Mouse (Mus musculus): Measurements from ENCODE around the gene Olfr1033.
"Not testable (repeated sequence)": the region's sequence is repeated elsewhere in the genome, so short reads cannot be mapped to it uniquely, and the experiment has no call there.

Olfr1033 gene

GRCm38 (mm10) chr2:86020406-86020805, at the start of gene Olfr1033:
Olfr1033 (plus strand) TSS chr2:86020633.
- not testable (repeated sequence) for DNase-seq

GRCm38 (mm10) chr2:85973595-85973994, 46.8 kb upstream of the Olfr1033 start, which contains the start of gene Olfr1029:
Olfr1029 (plus strand) TSS chr2:85973895.
- DNase-seq, result no peak

DNA sequence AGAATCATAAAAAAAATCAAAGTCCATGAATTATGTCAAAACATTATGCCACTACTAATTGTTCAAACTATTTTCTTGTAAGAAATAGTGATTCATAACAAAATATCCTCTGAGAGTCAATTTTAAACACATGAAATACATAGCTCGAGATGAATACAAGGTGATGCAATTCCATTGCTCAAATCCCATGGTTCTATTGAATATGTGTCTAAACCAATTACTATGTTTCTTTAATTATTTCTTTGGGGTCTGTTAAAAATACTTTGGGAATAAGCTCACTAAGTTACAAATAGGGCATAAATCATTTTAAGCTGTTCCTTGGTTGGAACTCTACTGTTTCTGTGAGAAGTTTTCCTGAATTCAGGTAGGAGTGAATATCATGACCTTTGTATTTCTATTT, 41.5 kb upstream of the Olfr1033 start, which contains the start of gene Olfr1030:
TSS of gene Olfr1030 (plus strand) at position 301 of the 400 bp plus-strand sequence.
- no peak for DNase-seq

DNA sequence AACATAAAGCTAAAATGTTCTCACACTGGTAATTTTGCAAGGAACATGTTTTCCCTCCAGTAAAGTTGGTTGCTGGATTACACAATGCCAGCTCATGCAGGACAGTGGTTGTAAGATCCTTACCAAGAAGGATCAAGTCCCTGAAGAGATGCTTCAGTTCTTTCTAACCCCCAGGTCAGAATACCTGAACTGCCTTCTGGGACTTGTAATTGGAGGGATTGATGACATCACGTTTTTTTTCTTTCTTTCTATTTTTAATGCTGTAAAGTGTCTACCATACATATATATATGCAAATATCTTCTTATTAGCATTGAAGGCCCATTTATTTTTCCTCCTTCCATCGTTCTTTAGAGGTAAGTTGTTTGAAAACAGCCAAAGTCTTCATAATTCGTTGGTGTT, 30.4 kb upstream of the Olfr1033 start, which contains the start of gene Olfr1031:
TSS of gene Olfr1031 (plus strand) at position 301 of the 400 bp plus-strand sequence.
- DNase-seq, result no peak

- no peak for DNase-seq
Measured at GRCm38 (mm10) chr2:86005240-86005639, 15.2 kb upstream of the Olfr1033 start, which contains the start of gene Olfr1032. Olfr1032 (plus strand) TSS chr2:86005540.

GRCm38 (mm10) chr2:86021518-86021917, 1.1 kb downstream of the Olfr1033 start:
- not testable (repeated sequence) for DNase-seq

- DNase-seq, result no peak
Measured at GRCm38 (mm10) chr2:86045561-86045960, 25.1 kb downstream of the Olfr1033 start, which contains the start of gene Olfr1034. Olfr1034 (plus strand) TSS chr2:86045861.

- not testable (repeated sequence) for DNase-seq
Measured at GRCm38 (mm10) chr2:86050777-86051176, 30.3 kb downstream of the Olfr1033 start.

DNA sequence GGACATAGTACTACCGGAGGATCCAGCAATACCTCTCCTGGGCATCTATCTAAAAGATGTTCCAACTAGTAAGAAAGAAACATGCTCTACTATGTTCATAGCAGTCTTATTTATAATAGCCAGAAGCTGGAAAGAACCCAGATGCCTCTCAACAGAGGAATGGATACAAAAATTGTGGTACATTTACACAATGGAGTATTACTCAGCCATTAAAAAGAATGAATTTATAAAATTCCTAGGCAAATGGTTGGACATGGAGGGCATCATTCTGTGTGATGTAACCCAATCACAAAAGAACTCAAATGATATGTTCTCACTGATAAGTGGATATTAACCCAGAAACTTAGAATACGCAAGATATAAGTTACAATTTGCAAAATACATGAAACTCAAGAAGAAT, 43.3 kb downstream of the Olfr1033 start:
- DNase-seq, result not testable (repeated sequence)

DNA sequence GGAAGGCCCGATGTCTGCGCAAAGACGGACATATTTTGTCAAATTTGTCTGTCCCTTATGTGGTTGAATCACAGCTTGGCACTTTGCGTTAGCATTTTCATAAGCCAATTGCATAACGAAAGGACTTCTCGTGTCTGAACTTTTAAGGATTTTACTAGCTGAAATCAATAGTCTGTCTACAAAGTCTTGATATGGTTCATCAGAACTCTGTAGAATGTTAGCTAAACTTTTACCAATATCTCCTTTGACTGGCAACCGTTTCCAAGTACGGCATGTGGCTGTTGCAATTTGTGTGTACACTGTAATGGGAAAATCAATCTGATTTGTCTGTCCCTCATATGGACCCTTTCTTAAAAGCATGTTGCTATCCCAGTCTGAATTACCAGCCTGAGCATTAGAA, 49.8 kb downstream of the Olfr1033 start:
- no peak for DNase-seq

DNA sequence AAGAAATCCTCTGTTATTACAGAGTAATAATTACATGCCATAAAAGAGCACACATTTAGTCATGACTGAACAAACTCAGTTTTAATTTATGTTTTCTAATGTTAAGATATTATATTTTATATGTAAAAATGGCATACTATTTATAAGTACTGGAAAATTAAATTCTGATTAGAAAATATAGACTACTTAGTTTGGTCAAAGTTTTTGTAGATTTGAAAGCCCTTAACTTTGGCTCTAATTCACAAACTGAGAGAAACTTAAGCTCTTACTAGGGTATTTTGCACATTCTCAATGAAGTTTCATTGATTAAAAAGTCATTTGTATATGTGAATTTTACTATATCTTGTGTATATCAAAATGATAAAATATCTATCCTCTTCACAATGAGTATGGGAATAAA, 53.3 kb downstream of the Olfr1033 start, which contains the start of gene Olfr1036:
TSS of gene Olfr1036 (plus strand) at position 301 of the 400 bp plus-strand sequence.
- not testable (repeated sequence) for DNase-seq

GRCm38 (mm10) chr2:86080478-86080877, 60.0 kb downstream of the Olfr1033 start:
- not testable (repeated sequence) for DNase-seq

DNA sequence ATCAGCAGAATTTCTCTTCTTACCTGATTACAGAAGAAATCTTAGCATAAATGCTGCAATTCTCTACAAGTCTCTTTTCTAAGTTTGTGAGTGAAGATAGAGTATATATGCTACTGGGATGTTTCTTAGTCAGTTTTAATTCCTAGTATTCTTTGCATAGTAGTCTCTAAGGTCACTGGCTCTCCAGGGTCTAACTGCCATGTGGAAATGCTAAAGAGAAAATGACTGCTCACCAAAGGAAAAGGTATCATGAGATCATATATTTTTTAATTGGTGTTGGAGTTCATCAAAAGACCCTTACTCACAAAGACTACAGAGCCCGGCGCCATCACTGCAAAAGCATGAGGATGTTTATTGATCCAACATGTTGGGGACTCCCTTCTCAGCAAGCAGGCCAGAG, 66.9 kb downstream of the Olfr1033 start, which contains the start of gene Olfr1037:
TSS of gene Olfr1037 (minus strand) at position 101 of the 400 bp plus-strand sequence.
- no peak for DNase-seq

Data from cerebellum, postnatal 36 days (tissue).